1 mouse cellular context compared by ENCODE assay signal in genomic region chr15:83512489-83513281, GRCm38 (mm10).
TF ChIP-seq lines count a peak whose summit lies in the region.

No protein-coding gene starts in this region.

TF ChIP-seq in myocyte, 11 proteins besides CTCF, POLR2A, EP300 and RAD21 (continued from another document):
- TF ChIP-seq E2F4 (IDR thresholded peaks at IDR 0.05; ENCODE audit: insufficient read depth) = no peak
- TF ChIP-seq MYOG (IDR thresholded peaks at IDR 0.05; ENCODE audit: control insufficient read depth in 1 of 3, insufficient read depth in 1 of 3, insufficient read length in 2 of 3, low read depth in 2 of 3) = no peak
